Mouse (Mus musculus): ENCODE measurements around the gene Gm26657. TPM values are rescaled to one million over a fixed set of nuclear protein-coding genes. Genes with fewer than 3 reads are reported as not detected.

The Gm26657 gene
- total and polyA plus RNA-seq, 2 experiments from 2014 or later: not detected

DNA sequence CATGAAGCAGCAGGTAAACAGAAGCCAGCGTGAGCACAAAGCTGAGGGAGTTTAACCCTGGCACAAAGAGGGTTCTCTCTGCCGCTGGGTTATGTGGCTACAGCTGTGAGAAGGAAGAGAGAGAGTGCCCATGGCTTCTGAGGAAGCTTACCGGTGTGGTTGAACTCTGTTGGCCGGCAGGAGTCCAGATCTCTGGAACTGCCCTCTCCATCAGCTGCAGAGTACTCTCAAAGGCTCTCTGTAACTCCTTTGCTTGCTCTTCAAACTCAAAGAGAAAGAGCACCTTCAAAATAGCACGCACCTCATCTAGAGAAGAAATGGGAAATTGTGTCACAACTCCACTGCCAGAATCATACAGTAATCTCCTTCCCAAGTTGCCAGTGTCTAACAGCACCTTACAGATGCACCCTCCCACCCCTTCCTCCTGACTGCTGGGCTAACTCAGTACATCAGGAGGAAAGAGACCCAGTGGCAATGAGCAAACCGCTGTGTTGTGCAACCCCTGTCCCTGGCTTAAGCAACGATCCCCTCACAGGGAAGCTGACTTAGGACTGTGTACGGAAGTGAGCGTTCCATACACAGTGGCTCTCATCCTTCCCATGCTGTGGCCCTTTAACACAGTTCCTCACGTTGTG, 17.2 kb downstream of the Gm26657 start:
- H3K4me2 ChIP-seq (ENCODE audit: low read depth, low read length): no peak overlapping the region
- no peaks in the 10 kb centered on the region for H3K4me1 ChIP-seq (ENCODE audit: insufficient read depth, low read length)
- no peak overlapping the region for H3K9ac ChIP-seq (replicated peaks; ENCODE audit: low read length)
- no peak for DNase-seq (ENCODE audit: low spot score)
- TF ChIP-seq CTCF (IDR thresholded peaks at IDR 0.05; ENCODE audit: low read depth): no peak
- H3K9me3 ChIP-seq (ENCODE audit: low read length): no peaks in the 10 kb centered on the region
- peaks cover 68% of the 10 kb centered on the region for H3K36me3 ChIP-seq (ENCODE audit: insufficient read depth, low read length)
- WGBS: 92% methylated on average over 10 of the region's 10 CpGs
- H3K27me3 ChIP-seq (ENCODE audit: insufficient read depth, low read length): no peaks in the 10 kb centered on the region
- H3K27ac ChIP-seq: no peak overlapping the region
- H3K4me3 ChIP-seq (ENCODE audit: low read length): no peak overlapping the region
- no peak for ATAC-seq

DNA sequence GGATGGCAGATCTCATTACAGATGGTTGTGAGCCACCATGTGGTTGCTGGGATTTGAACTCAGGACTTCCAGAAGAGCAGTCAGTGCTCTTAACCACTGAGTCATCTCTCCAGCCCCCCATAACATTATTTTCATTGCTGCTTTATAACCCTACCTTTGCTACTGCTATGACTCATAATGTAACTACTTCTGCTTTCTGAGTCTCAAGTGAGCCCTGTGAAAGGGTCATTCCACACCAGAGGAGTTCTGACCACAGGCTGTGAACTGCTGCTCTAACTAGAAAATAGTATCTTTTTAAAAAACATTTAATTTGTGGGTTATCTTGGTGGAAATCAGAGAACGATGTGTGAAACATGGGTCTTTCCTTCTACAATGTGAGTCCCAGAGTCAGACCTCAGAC, 17.8 kb downstream of the Gm26657 start:
- H3K27ac ChIP-seq: no peak overlapping the region
- no peaks in the 10 kb centered on the region for H3K27me3 ChIP-seq (ENCODE audit: insufficient read depth, low read length)
- H3K4me1 ChIP-seq (ENCODE audit: insufficient read depth, low read length): no peaks in the 10 kb centered on the region
- H3K9me3 ChIP-seq (ENCODE audit: low read length): no peaks in the 10 kb centered on the region
- no peak overlapping the region for H3K4me3 ChIP-seq (ENCODE audit: low read length)
- H3K4me2 ChIP-seq (ENCODE audit: low read depth, low read length): no peak overlapping the region
- DNase-seq (ENCODE audit: low spot score): no peak
- peaks cover 68% of the 10 kb centered on the region for H3K36me3 ChIP-seq (ENCODE audit: insufficient read depth, low read length)
- no peak overlapping the region for H3K9ac ChIP-seq (replicated peaks; ENCODE audit: low read length)
- WGBS: 90% methylated on average over 1 of the region's 1 CpGs
- ATAC-seq: no peak
- no peak for TF ChIP-seq CTCF (IDR thresholded peaks at IDR 0.05; ENCODE audit: low read depth)

DNA sequence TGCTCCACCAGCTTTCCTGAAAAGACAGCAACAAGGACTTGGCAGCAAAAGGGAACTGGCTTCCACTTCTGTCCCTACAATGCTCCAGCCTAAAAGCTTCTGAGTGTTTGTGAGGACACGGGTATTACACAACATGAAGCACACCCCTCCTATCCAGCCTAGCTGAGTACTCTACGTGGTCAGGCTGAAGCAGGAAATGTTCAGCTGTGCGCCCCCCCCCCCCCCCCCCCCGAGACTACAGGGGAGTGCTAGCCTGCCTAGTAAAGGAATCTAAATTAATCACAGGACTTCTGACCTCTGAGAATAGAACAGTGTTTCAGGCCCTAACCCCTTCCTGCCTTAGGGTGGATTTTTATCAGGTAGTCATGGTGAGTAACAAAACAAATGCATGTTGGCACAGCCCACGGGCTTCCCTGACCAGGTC, 28.0 kb downstream of the Gm26657 start:
- no peaks in the 10 kb centered on the region for H3K27me3 ChIP-seq (ENCODE audit: insufficient read depth, low read length)
- WGBS: 76% methylated on average over 5 of the region's 5 CpGs
- no peaks in the 10 kb centered on the region for H3K9me3 ChIP-seq (ENCODE audit: low read length)
- H3K4me3 ChIP-seq (ENCODE audit: low read length): no peak overlapping the region
- DNase-seq (ENCODE audit: low spot score) (no peak), ATAC-seq (no peak)
- TF ChIP-seq CTCF (IDR thresholded peaks at IDR 0.05; ENCODE audit: low read depth): no peak
- H3K27ac ChIP-seq: no peak overlapping the region
- H3K36me3 ChIP-seq (ENCODE audit: insufficient read depth, low read length): peaks cover 70% of the 10 kb centered on the region
- H3K4me1 ChIP-seq (ENCODE audit: insufficient read depth, low read length): no peaks in the 10 kb centered on the region
- H3K9ac ChIP-seq (replicated peaks; ENCODE audit: low read length): no peak overlapping the region
- no peak overlapping the region for H3K4me2 ChIP-seq (ENCODE audit: low read depth, low read length)

DNA sequence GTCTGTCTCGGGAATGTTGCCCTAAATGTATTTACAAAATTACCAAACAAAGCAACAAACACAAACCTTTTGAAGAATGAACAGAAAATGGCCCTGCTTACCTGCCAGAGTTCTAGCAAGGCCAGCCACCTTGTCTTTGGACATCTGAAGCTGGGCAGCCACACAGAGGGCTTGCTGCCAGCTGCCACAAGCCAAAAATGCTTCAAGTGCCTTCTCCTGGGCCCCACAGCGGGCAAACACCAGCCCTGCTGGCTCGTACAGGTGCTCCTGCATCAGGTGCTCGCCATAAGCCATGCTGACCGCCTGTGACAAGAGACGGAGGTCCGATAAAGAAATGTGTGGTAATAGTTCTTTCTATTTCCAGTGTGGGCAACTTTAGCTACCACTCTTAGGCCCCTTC, 29.0 kb downstream of the Gm26657 start:
- ATAC-seq (no peak), DNase-seq (ENCODE audit: low spot score) (no peak)
- no peak overlapping the region for H3K9ac ChIP-seq (replicated peaks; ENCODE audit: low read length)
- H3K27me3 ChIP-seq (ENCODE audit: insufficient read depth, low read length): no peaks in the 10 kb centered on the region
- no peak overlapping the region for H3K4me3 ChIP-seq (ENCODE audit: low read length)
- no peaks in the 10 kb centered on the region for H3K9me3 ChIP-seq (ENCODE audit: low read length)
- no peak overlapping the region for H3K4me2 ChIP-seq (ENCODE audit: low read depth, low read length)
- peaks cover 80% of the 10 kb centered on the region for H3K36me3 ChIP-seq (ENCODE audit: insufficient read depth, low read length)
- no peaks in the 10 kb centered on the region for H3K4me1 ChIP-seq (ENCODE audit: insufficient read depth, low read length)
- H3K27ac ChIP-seq: no peak overlapping the region
- WGBS: 95% methylated on average over 7 of the region's 7 CpGs
- no peak for TF ChIP-seq CTCF (IDR thresholded peaks at IDR 0.05; ENCODE audit: low read depth)

DNA sequence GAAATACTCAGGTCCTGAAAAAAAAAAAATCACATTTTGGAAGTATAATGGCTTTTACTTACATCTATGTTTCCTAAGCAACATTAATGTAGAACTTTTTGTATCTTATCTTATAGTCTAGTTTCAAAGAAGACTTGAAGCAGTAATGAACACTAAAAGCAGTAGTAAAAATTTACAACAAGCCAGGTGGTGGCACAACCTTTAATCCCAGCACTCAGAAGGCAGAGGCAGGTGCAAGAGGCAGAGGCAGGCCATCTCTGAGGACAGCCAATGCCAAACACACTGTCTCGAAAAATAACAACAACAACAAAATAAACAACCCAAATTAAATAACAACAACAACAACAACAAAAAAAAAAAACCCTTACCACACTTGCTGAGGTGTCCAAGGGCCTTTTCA, 31.2 kb downstream of the Gm26657 start:
- H3K4me3 ChIP-seq (ENCODE audit: low read length): no peak overlapping the region

More for the DNA sequence above, 31.2 kb downstream of the Gm26657 start:
- no peak for ATAC-seq
- WGBS: 88% methylated on average over 1 of the region's 1 CpGs
- Histone ChIP-seq H3K27ac (no peak overlapping the region), H3K9ac (replicated peaks; ENCODE audit: low read length) (no peak overlapping the region), H3K4me1 (ENCODE audit: insufficient read depth, low read length) (no peaks in the 10 kb centered on the region), H3K36me3 (ENCODE audit: insufficient read depth, low read length) (peaks cover 84% of the 10 kb centered on the region), H3K27me3 (ENCODE audit: insufficient read depth, low read length) (no peaks in the 10 kb centered on the region), H3K9me3 (ENCODE audit: low read length) (no peaks in the 10 kb centered on the region), H3K4me2 (ENCODE audit: low read depth, low read length) (no peak overlapping the region)
- no peak for DNase-seq (ENCODE audit: low spot score)
- TF ChIP-seq CTCF (IDR thresholded peaks at IDR 0.05; ENCODE audit: low read depth): no peak

Other genes starting within 250 kb of the Gm26657 start
- 0.16 and 0.54 TPM in 2 replicates for gene Actl7b, start 1.4 kb downstream of the Gm26657 start, total RNA-seq (2014; rRNA removed)
- not detected in 2 replicates for gene Actl7b, start 1.4 kb downstream of the Gm26657 start, polyA plus RNA-seq (2015; fragmentation: Nextera tagmentation; extraction: Ambion mirVana)
- not detected in 2 replicates for gene Actl7a, start 3.3 kb downstream of the Gm26657 start, total RNA-seq (2014; rRNA removed)
- gene Actl7a, start 3.3 kb downstream of the Gm26657 start, polyA plus RNA-seq (2015; fragmentation: Nextera tagmentation; extraction: Ambion mirVana): not detected in 2 replicates
- 94.6 and 95.6 TPM in 2 replicates for gene Elp1, start 62.3 kb downstream of the Gm26657 start, total RNA-seq (2014; rRNA removed)
- 41.6 and 44.2 TPM in 2 replicates for gene Elp1, start 62.3 kb downstream of the Gm26657 start, polyA plus RNA-seq (2015; fragmentation: Nextera tagmentation; extraction: Ambion mirVana)
- gene Fam206a, start 62.3 kb downstream of the Gm26657 start, total RNA-seq (2014; rRNA removed): 9.1 and 9.6 TPM in 2 replicates
- 9.4 and 9.7 TPM in 2 replicates for gene Fam206a, start 62.3 kb downstream of the Gm26657 start, polyA plus RNA-seq (2015; fragmentation: Nextera tagmentation; extraction: Ambion mirVana)
- gene Ctnnal1, start 125.1 kb downstream of the Gm26657 start, total RNA-seq (2014; rRNA removed): 9.5 and 16.3 TPM in 2 replicates
- 17.8 and 20.2 TPM in 2 replicates for gene Ctnnal1, start 125.1 kb downstream of the Gm26657 start, polyA plus RNA-seq (2015; fragmentation: Nextera tagmentation; extraction: Ambion mirVana)
- gene Tmem245, start 207.4 kb downstream of the Gm26657 start, total RNA-seq (2014; rRNA removed): 27.9 and 31.6 TPM in 2 replicates
- 11.4 and 12.3 TPM in 2 replicates for gene Tmem245, start 207.4 kb downstream of the Gm26657 start, polyA plus RNA-seq (2015; fragmentation: Nextera tagmentation; extraction: Ambion mirVana)